Comparison of ENCODE assay signal across 9 mouse cellular contexts in genomic region chr12:30199735-30200134, GRCm38 (mm10).
DNase-seq lines count a peak whose midpoint lies in the region; ATAC-seq and TF ChIP-seq lines count a peak whose summit lies in the region.
"Had no signal": no experiment of that assay in that cellular context is flagged by ENCODE, and none has a peak within 500 bp of the region (broad histone marks: within the 10 kb centered on the region; RNA-seq: fewer than 3 reads in every experiment).

No protein-coding gene starts in this region.

- no peak overlapping the region for H3K27ac ChIP-seq in cerebellum, adult 2 months (ENCODE audit: insufficient read depth, low read length)
- H3K27ac ChIP-seq in liver, embryonic 14.5 days: no peak overlapping the region
- H3K27ac ChIP-seq in liver, embryonic 12.5 days: no peak overlapping the region
- H3K27ac ChIP-seq in embryonic facial prominence, embryonic 10.5 days (replicated peaks): no peak overlapping the region
- H3K27ac ChIP-seq: liver, embryonic 13.5 days had no signal

- H3K27me3 ChIP-seq in cerebellum, adult 2 months (ENCODE audit: control insufficient read depth, insufficient read depth, low read length): no peaks in the 10 kb centered on the region
- H3K27me3 ChIP-seq in liver, embryonic 14.5 days (ENCODE audit: control insufficient read depth, insufficient read depth, low read length): no peaks in the 10 kb centered on the region
- H3K27me3 ChIP-seq in liver, embryonic 12.5 days (replicated peaks): no peaks in the 10 kb centered on the region
- H3K27me3 ChIP-seq in embryonic facial prominence, embryonic 10.5 days (replicated peaks; ENCODE audit: low read depth, poor library complexity, severe bottlenecking): no peaks in the 10 kb centered on the region
- H3K27me3 ChIP-seq: liver, embryonic 13.5 days had no signal

- H3K4me3 ChIP-seq in cerebellum, adult 2 months (replicated peaks; ENCODE audit: insufficient read depth, low read depth, low read length): no peak overlapping the region
- no peak overlapping the region for H3K4me3 ChIP-seq in liver, embryonic 14.5 days (ENCODE audit: insufficient read depth in 1 of 2, low read depth in 2 of 2, low read length in 2 of 2)
- no peak overlapping the region for H3K4me3 ChIP-seq in liver, embryonic 12.5 days
- H3K4me3 ChIP-seq in embryonic facial prominence, embryonic 10.5 days: no peak overlapping the region
- H3K4me3 ChIP-seq: liver, embryonic 13.5 days had no signal

- intact Hi-C loops in gastrocnemius, postnatal 14 days (cut with DNase I; ENCODE audit: low total_unique reads): loop anchor here (5.0 kb wide), 2 partner anchors 168 to 373 kb away; no protein-coding TSS in a partner anchor

- TF ChIP-seq EP300 in liver, embryonic 14.5 days (IDR thresholded peaks at IDR 0.05; ENCODE audit: low read depth): no peak

- H3K4me1 ChIP-seq in cerebellum, adult 2 months (ENCODE audit: control insufficient read depth, insufficient read depth, low read length): no peaks in the 10 kb centered on the region
- H3K4me1 ChIP-seq in liver, embryonic 14.5 days (replicated peaks; ENCODE audit: control insufficient read depth in 2 of 2, insufficient read depth in 2 of 2, low read length in 1 of 2): no peaks in the 10 kb centered on the region
- H3K4me1 ChIP-seq in liver, embryonic 12.5 days: no peaks in the 10 kb centered on the region
- H3K4me1 ChIP-seq in embryonic facial prominence, embryonic 10.5 days: no peaks in the 10 kb centered on the region
- H3K4me1 ChIP-seq: liver, embryonic 13.5 days had no signal

- H3K9ac ChIP-seq in liver, embryonic 14.5 days (replicated peaks): no peak overlapping the region
- no peak overlapping the region for H3K9ac ChIP-seq in liver, embryonic 12.5 days
- H3K9ac ChIP-seq: liver, embryonic 13.5 days had no signal

- H3K9me3 ChIP-seq in liver, embryonic 14.5 days (ENCODE audit: control insufficient read depth, low read length): no peaks in the 10 kb centered on the region
- H3K9me3 ChIP-seq in liver, embryonic 12.5 days (replicated peaks): no peaks in the 10 kb centered on the region
- no peaks in the 10 kb centered on the region for H3K9me3 ChIP-seq in embryonic facial prominence, embryonic 10.5 days
- H3K9me3 ChIP-seq: liver, embryonic 13.5 days had no signal

- WGBS in cerebellum, adult 2 months: 17% methylated on average over 2 of the region's 2 CpGs
- 26% methylated on average over 2 of the region's 2 CpGs for WGBS in liver, embryonic 14.5 days (ENCODE audit: insufficient replicate concordance)
- 19% methylated on average over 2 of the region's 2 CpGs for WGBS in liver, embryonic 12.5 days (ENCODE audit: insufficient replicate concordance)
- WGBS in embryonic facial prominence, embryonic 10.5 days: 41% methylated on average over 2 of the region's 2 CpGs

- no peaks in the 10 kb centered on the region for H3K36me3 ChIP-seq in liver, embryonic 14.5 days (replicated peaks; ENCODE audit: control insufficient read depth, insufficient read depth, low read depth)
- H3K36me3 ChIP-seq in liver, embryonic 12.5 days: no peaks in the 10 kb centered on the region
- no peaks in the 10 kb centered on the region for H3K36me3 ChIP-seq in embryonic facial prominence, embryonic 10.5 days (replicated peaks)
- H3K36me3 ChIP-seq: liver, embryonic 13.5 days had no signal

- peak; percentile 45; the same call in 1 of the 2 replicates for TF ChIP-seq CTCF in cerebellum, adult 2 months (IDR thresholded peaks at IDR 0.05; ENCODE audit: borderline replicate concordance, insufficient read depth, low read depth, low read length)
- peak; percentile 41; the same call in 1 of the 2 replicates for TF ChIP-seq CTCF in liver, embryonic 14.5 days (IDR thresholded peaks at IDR 0.05; ENCODE audit: low read depth)

- peak in 1 of 2 experiments; percentile 6 for DNase-seq in cerebellum, adult 2 months
- DNase-seq in cerebellum, adult 11-12 months: no peak
- DNase-seq in liver, embryonic 14.5 days (ENCODE audit: low read depth in 3 of 3, low spot score in 3 of 3): no peak
- peak; percentile 19 for DNase-seq in embryonic facial prominence, embryonic 10.5 days (ENCODE audit: low spot score)
- peak; percentile 50 to 52 for DNase-seq in left cerebral cortex, adult 18-20 months (ENCODE audit: low spot score in 2 of 2)
- DNase-seq in retina, postnatal 7 days (ENCODE audit: low read depth, low spot score): peak; percentile 24
- DNase-seq in gastrocnemius, postnatal 14 days: no peak
- DNase-seq: liver, embryonic 13.5 days had no signal

- H3K4me2 ChIP-seq in liver, embryonic 14.5 days (ENCODE audit: low read depth): no peak overlapping the region
- no peak overlapping the region for H3K4me2 ChIP-seq in liver, embryonic 12.5 days
- H3K4me2 ChIP-seq: liver, embryonic 13.5 days had no signal

- no peak for TF ChIP-seq POLR2A in cerebellum, adult 2 months (IDR thresholded peaks at IDR 0.05; ENCODE audit: borderline replicate concordance, insufficient read depth, low read length)

- no peak for ATAC-seq in liver, embryonic 14.5 days (ENCODE audit: insufficient read depth)
- no peak for ATAC-seq in liver, embryonic 12.5 days

Comparison
In these comparisons a context has a peak if more than half of its experiments do, and no peak if none do; other contexts are left out.
1. DNase-seq: peak in embryonic facial prominence, embryonic 10.5 days (single experiment), left cerebral cortex, adult 18-20 months (2 of 2) and retina, postnatal 7 days (single experiment); none in cerebellum, adult 11-12 months (single experiment), liver, embryonic 14.5 days (0 of 3) and gastrocnemius, postnatal 14 days (single experiment).